Comparison of ENCODE assay signal across 8 mouse cellular contexts in the genomic region with DNA sequence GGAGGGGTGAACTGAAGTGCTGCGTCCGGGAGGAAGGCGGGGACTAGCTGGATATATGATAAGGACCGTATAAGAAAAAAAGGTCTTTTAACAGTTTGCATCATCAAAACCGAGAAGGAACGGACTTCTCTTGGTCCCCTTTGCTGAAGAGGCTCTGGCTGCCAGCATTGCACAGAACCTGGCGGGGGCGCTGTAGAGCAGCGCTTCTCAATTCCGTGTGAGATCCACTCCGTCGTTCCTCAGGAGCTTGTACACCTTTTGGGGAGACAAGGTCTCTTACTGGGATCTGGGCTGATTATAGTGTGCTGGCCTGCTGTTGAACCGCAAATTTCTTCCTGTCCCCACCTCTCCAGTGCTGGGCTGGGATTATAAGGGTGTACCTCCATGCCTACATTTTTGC. TPM values are rescaled to one million over a fixed set of nuclear protein-coding genes. Genes with fewer than 3 reads are reported as not detected.
DNase-seq lines count a peak whose midpoint lies in the region; ATAC-seq and TF ChIP-seq lines count a peak whose summit lies in the region.

No protein-coding gene starts in this region.

- H3K4me3 ChIP-seq in heart, embryonic 14.5 days (ENCODE audit: control insufficient read depth in 1 of 2, insufficient read depth in 1 of 2, low read depth in 1 of 2, low read length in 2 of 2), result no peak overlapping the region
- H3K4me3 ChIP-seq in C2C12 (ENCODE audit: insufficient read depth, poor library complexity, severe bottlenecking), result no peak overlapping the region
- H3K4me3 ChIP-seq in bone marrow macrophage, adult 2 months (ENCODE audit: insufficient read depth, low read length), result no peak overlapping the region
- H3K4me3 ChIP-seq in limb, embryonic 11.5 days (ENCODE audit: low read depth, low read length), result no peak overlapping the region

- H3K79me2 ChIP-seq in C2C12 (ENCODE audit: control insufficient read depth, insufficient read depth), result no peaks in the 10 kb centered on the region

- no peaks in the 10 kb centered on the region for H3K79me3 ChIP-seq in C2C12 (ENCODE audit: low read depth)

- H3K36me3 ChIP-seq in heart, embryonic 14.5 days (ENCODE audit: control insufficient read depth, insufficient read depth, low read length), result no peaks in the 10 kb centered on the region
- H3K36me3 ChIP-seq in C2C12 (ENCODE audit: control insufficient read depth, insufficient read depth), result no peaks in the 10 kb centered on the region
- H3K36me3 ChIP-seq in limb, embryonic 11.5 days (ENCODE audit: control insufficient read depth, insufficient read depth, low read length), result no peaks in the 10 kb centered on the region

- no peak for TF ChIP-seq POLR2A in bone marrow macrophage, adult 2 months (IDR thresholded peaks at IDR 0.05; ENCODE audit: borderline replicate concordance, low read depth, low read length)

- 12% methylated on average over 13 of the region's 13 CpGs for WGBS in heart, embryonic 14.5 days
- 30% methylated on average over 13 of the region's 13 CpGs for WGBS in limb, embryonic 11.5 days

- H3K4me1 ChIP-seq in heart, embryonic 14.5 days (ENCODE audit: control insufficient read depth in 2 of 2, insufficient read depth in 2 of 2, low read length in 2 of 2), result peaks cover 19 to 23% of the 10 kb centered on the region in 2 experiments
- H3K4me1 ChIP-seq in bone marrow macrophage, adult 2 months (ENCODE audit: control insufficient read depth, insufficient read depth, low read length), result no peaks in the 10 kb centered on the region
- peaks cover 10% of the 10 kb centered on the region for H3K4me1 ChIP-seq in limb, embryonic 11.5 days (ENCODE audit: control insufficient read depth, insufficient read depth, low read length)

- H3K9me3 ChIP-seq in heart, embryonic 14.5 days (ENCODE audit: control insufficient read depth, low read length), result no peaks in the 10 kb centered on the region
- no peaks in the 10 kb centered on the region for H3K9me3 ChIP-seq in limb, embryonic 11.5 days (ENCODE audit: control insufficient read depth, low read length)

- peak overlapping the region; percentile 50 for H3K4me2 ChIP-seq in heart, embryonic 14.5 days (ENCODE audit: low read length)
- no peak overlapping the region for H3K4me2 ChIP-seq in limb, embryonic 11.5 days (ENCODE audit: low read depth, severe bottlenecking)

- H3K9ac ChIP-seq in heart, embryonic 14.5 days (ENCODE audit: low read length), result no peak overlapping the region
- H3K9ac ChIP-seq in limb, embryonic 11.5 days (ENCODE audit: low read length), result no peak overlapping the region; the same call in 1 of the 2 replicates

- no peak overlapping the region for H3K27ac ChIP-seq in heart, embryonic 14.5 days (replicated peaks in 1 of 2; ENCODE audit: control insufficient read depth in 1 of 2, insufficient read depth in 1 of 2, low read depth in 2 of 2, low read length in 2 of 2)
- no peak overlapping the region for H3K27ac ChIP-seq in bone marrow macrophage, adult 2 months (ENCODE audit: insufficient read depth, low read depth, low read length)
- no peak overlapping the region for H3K27ac ChIP-seq in limb, embryonic 11.5 days (replicated peaks; ENCODE audit: low read depth, low read length)

- H3ac ChIP-seq in C2C12 (ENCODE audit: control insufficient read depth, insufficient read length, low read depth), result no peak overlapping the region

- TF ChIP-seq CTCF in C2C12 (IDR thresholded peaks at IDR 0.05; ENCODE audit: control insufficient read depth, insufficient read depth, insufficient read length), result peak; percentile 18
- peak; percentile 64; the same call in 1 of the 2 replicates for TF ChIP-seq CTCF in bone marrow macrophage, adult 2 months (IDR thresholded peaks at IDR 0.05; ENCODE audit: low read depth, low read length)

- ATAC-seq in heart, embryonic 14.5 days (ENCODE audit: insufficient number of reproducible peaks, insufficient read depth, low FRiP score, low read depth), result no peak
- no peak for ATAC-seq in limb, embryonic 11.5 days (ENCODE audit: insufficient number of reproducible peaks, low FRiP score, low TSS enrichment, low read depth)

- no peak for DNase-seq in heart, adult 18-20 months
- DNase-seq in limb, embryonic 11.5 days (ENCODE audit: low spot score), result peak; percentile 50
- no peak for DNase-seq in frontal cortex, postnatal 36 days (ENCODE audit: low spot score in 2 of 2)
- DNase-seq in spleen, adult 18-20 months, result no peak
- no peak for DNase-seq in frontal cortex, adult 2 months (ENCODE audit: extremely low spot score in 1 of 2, low spot score in 1 of 2)

- no peaks in the 10 kb centered on the region for H3K27me3 ChIP-seq in heart, embryonic 14.5 days (ENCODE audit: control insufficient read depth, insufficient read depth, low read length)
- no peaks in the 10 kb centered on the region for H3K27me3 ChIP-seq in C2C12 (ENCODE audit: control insufficient read depth, insufficient read depth, insufficient read length)
- no peaks in the 10 kb centered on the region for H3K27me3 ChIP-seq in limb, embryonic 11.5 days (ENCODE audit: control insufficient read depth, insufficient read depth, low read length)

TF ChIP-seq in C2C12, 6 proteins besides CTCF, POLR2A, EP300 and RAD21:
- no peak for TF ChIP-seq MYOD1 (IDR thresholded peaks at IDR 0.05; ENCODE audit: control insufficient read depth, insufficient read length, low read depth)
- TF ChIP-seq MAX (IDR thresholded peaks at IDR 0.05), result no peak
- no peak for TF ChIP-seq CEBPB (IDR thresholded peaks at IDR 0.05; ENCODE audit: low read depth)
- TF ChIP-seq FOSL1 (IDR thresholded peaks at IDR 0.05; ENCODE audit: insufficient read depth, low read length, poor library complexity, severe bottlenecking), result no peak
- TF ChIP-seq MYOG (IDR thresholded peaks at IDR 0.05; ENCODE audit: control insufficient read depth, extremely low read depth, insufficient read length), result no peak
- no peak for TF ChIP-seq USF1 (IDR thresholded peaks at IDR 0.05; ENCODE audit: low read depth)

RNA-seq across cellular contexts. Expression of a gene that starts 20.3 kb away (rescaled TPM):
- polyA plus RNA-seq in heart, embryonic 14.5 days (2014; fragmentation: Nextera tagmentation; extraction: Ambion mirVana), result not detected in 2 replicates
- total RNA-seq in heart, adult 18-20 months (2021), result under 1 TPM; 0.35 to 0.44 TPM
- polyA plus RNA-seq in C2C12 (2012; fragmentation: generic; extraction: Trizol), result 0.01 TPM
- not detected in 2 replicates for polyA plus RNA-seq in bone marrow macrophage, adult 2 months (2012; ENCODE audit: insufficient read depth, insufficient read length, missing spikeins)
- not detected in 2 replicates for polyA plus RNA-seq in limb, embryonic 11.5 days (2014; fragmentation: Nextera tagmentation; extraction: Ambion mirVana)
- polyA plus RNA-seq in frontal cortex, adult 2 months (2012; rRNA removed), result 0.02 and 0.08 TPM in 2 replicates
